Comparison of ENCODE assay signal across 25 mouse cellular contexts in genomic region chr4:84306928-84307606, GRCm38 (mm10).
DNase-seq lines count a peak whose midpoint lies in the region; ATAC-seq and TF ChIP-seq lines count a peak whose summit lies in the region.
"Had no signal": no experiment of that assay in that cellular context is flagged by ENCODE, and none has a peak within 500 bp of the region (broad histone marks: within the 10 kb centered on the region; RNA-seq: fewer than 3 reads in every experiment).

No protein-coding gene starts in this region.

- 61% methylated on average over 9 of the region's 9 CpGs for WGBS in forebrain, embryonic 13.5 days
- 87% methylated on average over 9 of the region's 9 CpGs for WGBS in forebrain, embryonic 10.5 days
- WGBS in neural tube, embryonic 14.5 days = 58% methylated on average over 9 of the region's 9 CpGs
- 54% methylated on average over 9 of the region's 9 CpGs for WGBS in neural tube, embryonic 15.5 days
- 56% methylated on average over 9 of the region's 9 CpGs for WGBS in forebrain, embryonic 16.5 days
- 84% methylated on average over 9 of the region's 9 CpGs for WGBS in kidney, adult 2 months
- WGBS in kidney, embryonic 14.5 days = 69% methylated on average over 9 of the region's 9 CpGs

- H3K4me3 ChIP-seq in forebrain, embryonic 13.5 days = no peak overlapping the region
- H3K4me3 ChIP-seq in forebrain, embryonic 10.5 days = no peak overlapping the region
- no peak overlapping the region for H3K4me3 ChIP-seq in neural tube, embryonic 14.5 days (ENCODE audit: low read depth, low read length)
- H3K4me3 ChIP-seq in neural tube, embryonic 15.5 days (replicated peaks) = no peak overlapping the region
- no peak overlapping the region for H3K4me3 ChIP-seq in forebrain, embryonic 16.5 days (replicated peaks; ENCODE audit: low read length)
- H3K4me3 ChIP-seq in kidney, adult 2 months (ENCODE audit: insufficient read depth, low read depth, low read length) = no peak overlapping the region
- H3K4me3 ChIP-seq in kidney, embryonic 14.5 days (ENCODE audit: low read length) = no peak overlapping the region
- H3K4me3 ChIP-seq: heart, embryonic 12.5 days; heart, embryonic 15.5 days; hindbrain, embryonic 10.5 days; hindbrain, embryonic 15.5 days had no signal

- no peak for TF ChIP-seq CTCF in brain, embryonic 14.5 days (IDR thresholded peaks at IDR 0.05; ENCODE audit: borderline replicate concordance, extremely low read depth, insufficient read depth, insufficient read length)
- TF ChIP-seq CTCF in kidney, adult 2 months (conservative IDR thresholded peaks at IDR 0.05; ENCODE audit: insufficient read depth, insufficient read length, low read depth, low read length) = no peak

- ATAC-seq in forebrain, embryonic 13.5 days = peak; percentile 48; the same call in 1 of the 2 replicates
- ATAC-seq in neural tube, embryonic 14.5 days (ENCODE audit: low read depth) = 0 out of 2 replicates have a peak, but pooled peaks have one; percentile 28
- ATAC-seq in neural tube, embryonic 15.5 days (ENCODE audit: low FRiP score) = no peak
- peak; percentile 86 for ATAC-seq in forebrain, embryonic 16.5 days
- no peak for ATAC-seq in kidney, embryonic 14.5 days (ENCODE audit: low FRiP score, low TSS enrichment)
- ATAC-seq: intestine, postnatal 0 days had no signal

- no peaks in the 10 kb centered on the region for H3K9me3 ChIP-seq in forebrain, embryonic 13.5 days (replicated peaks)
- no peaks in the 10 kb centered on the region for H3K9me3 ChIP-seq in forebrain, embryonic 10.5 days
- H3K9me3 ChIP-seq in neural tube, embryonic 14.5 days (ENCODE audit: control insufficient read depth, low read length) = no peaks in the 10 kb centered on the region
- H3K9me3 ChIP-seq in neural tube, embryonic 15.5 days (replicated peaks) = no peaks in the 10 kb centered on the region
- H3K9me3 ChIP-seq in forebrain, embryonic 16.5 days (ENCODE audit: control insufficient read depth, low read length) = no peaks in the 10 kb centered on the region
- no peaks in the 10 kb centered on the region for H3K9me3 ChIP-seq in kidney, embryonic 14.5 days (ENCODE audit: control insufficient read depth, low read length)
- H3K9me3 ChIP-seq: heart, embryonic 12.5 days; heart, embryonic 15.5 days; hindbrain, embryonic 10.5 days; hindbrain, embryonic 15.5 days had no signal

- H3K27ac ChIP-seq in forebrain, embryonic 13.5 days = no peak overlapping the region
- H3K27ac ChIP-seq in forebrain, embryonic 10.5 days = no peak overlapping the region
- H3K27ac ChIP-seq in neural tube, embryonic 14.5 days (ENCODE audit: low read depth, low read length) = no peak overlapping the region
- H3K27ac ChIP-seq in neural tube, embryonic 15.5 days (replicated peaks) = no peak overlapping the region
- no peak overlapping the region for H3K27ac ChIP-seq in forebrain, embryonic 16.5 days (ENCODE audit: low read length)
- no peak overlapping the region for H3K27ac ChIP-seq in kidney, adult 2 months (ENCODE audit: insufficient read depth, low read depth, low read length)
- H3K27ac ChIP-seq in kidney, embryonic 14.5 days (ENCODE audit: low read depth, low read length) = no peak overlapping the region
- H3K27ac ChIP-seq: heart, embryonic 15.5 days; hindbrain, embryonic 10.5 days; hindbrain, embryonic 15.5 days had no signal

- DNase-seq in forebrain, embryonic 10.5 days (ENCODE audit: extremely low spot score, low spot score) = no peak
- DNase-seq in brain, embryonic 14.5 days (ENCODE audit: low read depth) = peak; percentile 65
- DNase-seq in kidney, adult 2 months = no peak
- DNase-seq: adrenal gland, adult 8-10 months; adrenal gland, postnatal 25 days; B cell, adult 2 months; cerebellum, adult 18-20 months; cerebellum, adult 9-10 months; cerebellum, postnatal 14 days; gastrocnemius, postnatal 25 days; heart, adult 18-20 months; heart, postnatal 10 days; heart, postnatal 36 days had no signal

- 0 out of 2 replicates have a peak, but pooled peaks cover 2% of the 10 kb centered on the region for H3K27me3 ChIP-seq in forebrain, embryonic 13.5 days
- H3K27me3 ChIP-seq in forebrain, embryonic 10.5 days (ENCODE audit: poor library complexity, severe bottlenecking) = peaks cover 6% of the 10 kb centered on the region; the same call in 1 of the 2 replicates
- no peaks in the 10 kb centered on the region for H3K27me3 ChIP-seq in neural tube, embryonic 14.5 days (ENCODE audit: control insufficient read depth, insufficient read depth, low read length)
- no peaks in the 10 kb centered on the region for H3K27me3 ChIP-seq in neural tube, embryonic 15.5 days (replicated peaks)
- H3K27me3 ChIP-seq in forebrain, embryonic 16.5 days (replicated peaks; ENCODE audit: control insufficient read depth, insufficient read depth, low read length) = no peaks in the 10 kb centered on the region; the same call in 1 of the 2 replicates
- H3K27me3 ChIP-seq in kidney, adult 2 months (replicated peaks; ENCODE audit: control insufficient read depth, insufficient read depth, low read length) = no peaks in the 10 kb centered on the region
- no peaks in the 10 kb centered on the region for H3K27me3 ChIP-seq in kidney, embryonic 14.5 days (ENCODE audit: control insufficient read depth, insufficient read depth, low read length)
- H3K27me3 ChIP-seq: CH12.LX; heart, embryonic 12.5 days; hindbrain, embryonic 15.5 days had no signal

- H3K36me3 ChIP-seq in forebrain, embryonic 13.5 days (ENCODE audit: poor library complexity, severe bottlenecking) = no peaks in the 10 kb centered on the region
- no peaks in the 10 kb centered on the region for H3K36me3 ChIP-seq in forebrain, embryonic 10.5 days (replicated peaks)
- no peaks in the 10 kb centered on the region for H3K36me3 ChIP-seq in neural tube, embryonic 14.5 days (ENCODE audit: control insufficient read depth, insufficient read depth, low read length)
- no peaks in the 10 kb centered on the region for H3K36me3 ChIP-seq in neural tube, embryonic 15.5 days
- H3K36me3 ChIP-seq in forebrain, embryonic 16.5 days (ENCODE audit: control insufficient read depth, insufficient read depth) = no peaks in the 10 kb centered on the region
- no peaks in the 10 kb centered on the region for H3K36me3 ChIP-seq in kidney, adult 2 months (ENCODE audit: control insufficient read depth, insufficient read depth, low read length)
- H3K36me3 ChIP-seq in kidney, embryonic 14.5 days (ENCODE audit: control insufficient read depth, insufficient read depth, low read length) = no peaks in the 10 kb centered on the region
- H3K36me3 ChIP-seq: G1E; heart, embryonic 12.5 days; heart, embryonic 15.5 days; hindbrain, embryonic 10.5 days; hindbrain, embryonic 15.5 days had no signal

- H3K4me2 ChIP-seq in forebrain, embryonic 13.5 days = no peak overlapping the region
- H3K4me2 ChIP-seq in neural tube, embryonic 14.5 days (ENCODE audit: low read depth, low read length) = no peak overlapping the region
- no peak overlapping the region for H3K4me2 ChIP-seq in neural tube, embryonic 15.5 days
- H3K4me2 ChIP-seq in forebrain, embryonic 16.5 days (ENCODE audit: low read length) = no peak overlapping the region
- H3K4me2 ChIP-seq in kidney, embryonic 14.5 days (replicated peaks; ENCODE audit: low read depth, low read length) = no peak overlapping the region
- H3K4me2 ChIP-seq: heart, embryonic 12.5 days; heart, embryonic 15.5 days; hindbrain, embryonic 15.5 days had no signal

- no peak overlapping the region for H3K9ac ChIP-seq in forebrain, embryonic 13.5 days
- H3K9ac ChIP-seq in neural tube, embryonic 14.5 days (replicated peaks; ENCODE audit: low read depth, low read length) = no peak overlapping the region
- no peak overlapping the region for H3K9ac ChIP-seq in neural tube, embryonic 15.5 days (replicated peaks)
- no peak overlapping the region for H3K9ac ChIP-seq in forebrain, embryonic 16.5 days (replicated peaks; ENCODE audit: low read depth, low read length)
- no peak overlapping the region for H3K9ac ChIP-seq in kidney, embryonic 14.5 days (ENCODE audit: low read depth, low read length)
- H3K9ac ChIP-seq: heart, embryonic 12.5 days; heart, embryonic 15.5 days; hindbrain, embryonic 15.5 days had no signal

- TF ChIP-seq POLR2A in brain, embryonic 14.5 days (IDR thresholded peaks at IDR 0.05; ENCODE audit: borderline replicate concordance, extremely low read depth, insufficient read depth, insufficient read length, poor library complexity, severe bottlenecking) = no peak
- TF ChIP-seq POLR2A in kidney, adult 2 months (IDR thresholded peaks at IDR 0.05; ENCODE audit: low read depth, low read length) = no peak

- H3K4me1 ChIP-seq in forebrain, embryonic 13.5 days = peaks cover 7% of the 10 kb centered on the region; the same call in 1 of the 2 replicates
- H3K4me1 ChIP-seq in forebrain, embryonic 10.5 days = peaks cover 4% of the 10 kb centered on the region; the same call in 1 of the 2 replicates
- H3K4me1 ChIP-seq in neural tube, embryonic 14.5 days (ENCODE audit: control insufficient read depth, insufficient read depth, low read length) = no peaks in the 10 kb centered on the region
- peaks cover 6% of the 10 kb centered on the region for H3K4me1 ChIP-seq in neural tube, embryonic 15.5 days
- peaks cover 3% of the 10 kb centered on the region; the same call in 1 of the 2 replicates for H3K4me1 ChIP-seq in forebrain, embryonic 16.5 days (replicated peaks; ENCODE audit: control insufficient read depth, insufficient read depth, low read length)
- H3K4me1 ChIP-seq in kidney, adult 2 months (ENCODE audit: control insufficient read depth, insufficient read depth, low read length) = no peaks in the 10 kb centered on the region; the same call in 1 of the 2 replicates
- H3K4me1 ChIP-seq in kidney, embryonic 14.5 days (ENCODE audit: control insufficient read depth, insufficient read depth, low read length) = no peaks in the 10 kb centered on the region
- H3K4me1 ChIP-seq: hindbrain, embryonic 15.5 days had no signal

Comparison
In these comparisons a context has a peak if more than half of its experiments do, and no peak if none do; other contexts are left out.
1. ATAC-seq: peak in forebrain, embryonic 13.5 days (single experiment), neural tube, embryonic 14.5 days (single experiment) and forebrain, embryonic 16.5 days (single experiment); none in neural tube, embryonic 15.5 days (single experiment) and kidney, embryonic 14.5 days (single experiment).